Mouse (Mus musculus) layer of hippocampus, adult 8-10 months (tissue): Measurements from ENCODE around the gene Itga1. TPM values are rescaled to one million over a fixed set of nuclear protein-coding genes. Genes with fewer than 3 reads are reported as not detected.

ENCODE experiments used
- total RNA-seq, 4 experiments: library from RNA; stranded (reverse); gene quantifications; 2 replicates each; pipeline ENCODE4 v1.2.4; 2022

Itga1 gene
- total RNA-seq, 4 experiments from 2014 or later: 4.9 to 6.1 (median 6.0) TPM

Other genes starting within 250 kb of the Itga1 start
- gene Itga2, start 169.9 kb downstream of the Itga1 start, total RNA-seq: under 1 TPM in 2 of 4 experiments, not detected in 2; 0.06 to 0.09 TPM
- gene Pelo, start 11.8 kb downstream of the Itga1 start, total RNA-seq: 10 to 100 TPM; 21.8 to 22.8 (median 22.3) TPM
- 1 to 10 TPM in 2 of 4 experiments, under 1 TPM in 1, not detected in 1; 0.89 to 3.3 (median 1.8) TPM for gene Gm49395, start within 50 bp of the Itga1 start, total RNA-seq